Mouse (Mus musculus) embryonic stem cell, embryonic (primary cell): Measurements from ENCODE around the gene H2-M3.
"Not testable (repeated sequence)": the region's sequence is repeated elsewhere in the genome, so short reads cannot be mapped to it uniquely, and the experiment has no call there.

Experiments
- CTCF ChIA-PET, 4 experiments: fragments of 300-600 bp in 2 of 4; fragments of 350-600 bp in 2 of 4; sonication (Branson Sonifier 250); formaldehyde crosslinking; loops; one replicate each; lab custom pipeline; 2022; ENCODE audit warnings: inconsistent platforms in 2 of 4; lab: Charles Lee
- POLR2A ChIA-PET, 4 experiments: fragments of 300-600 bp in 2 of 4; fragments of 350-600 bp in 2 of 4; sonication (Branson Sonifier 250); formaldehyde crosslinking; loops; one replicate each; lab custom pipeline; 2022; ENCODE audit warnings: antibody characterized with exemption in 4 of 4, inconsistent platforms in 1 of 4; lab: Charles Lee

The H2-M3 gene

DNA sequence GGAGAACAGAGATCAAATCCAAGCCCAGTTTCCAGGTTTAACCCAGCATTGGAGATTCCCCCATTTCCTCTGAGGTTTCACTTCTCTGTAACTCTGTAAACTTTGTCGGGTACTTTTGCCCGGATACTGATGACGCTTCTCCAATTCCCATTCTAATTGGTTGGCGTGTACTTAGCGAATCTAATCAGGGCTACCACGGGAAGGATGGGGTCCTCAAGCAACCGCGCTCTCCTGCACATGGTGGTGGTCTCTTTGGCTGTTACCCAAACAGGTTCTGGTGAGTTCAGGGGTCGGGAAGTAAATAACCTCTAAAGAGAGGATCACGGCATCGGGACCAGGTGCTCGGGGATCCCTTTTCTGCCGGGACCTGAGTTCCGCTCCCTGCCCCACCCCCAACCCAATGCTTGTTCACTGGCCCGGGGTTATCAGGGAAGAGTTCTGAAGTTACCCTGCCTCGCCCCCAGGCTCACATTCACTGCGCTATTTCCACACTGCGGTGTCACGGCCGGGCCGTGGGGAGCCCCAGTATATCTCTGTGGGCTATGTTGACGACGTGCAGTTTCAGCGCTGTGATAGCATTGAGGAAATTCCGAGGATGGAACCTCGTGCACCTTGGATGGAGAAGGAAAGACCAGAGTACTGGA lies at the start of gene H2-M3:
TSS of gene H2-M3 (plus strand) at position 163 of the 644 bp plus-strand sequence.
- POLR2A ChIA-PET, result no interaction called here

GRCm38 (mm10) chr17:37221879-37222278 lies 48.1 kb upstream of the H2-M3 start:
- ChIA-PET POLR2A (no interaction called here), CTCF (no interaction called here)

More for the DNA sequence above, at the start of gene H2-M3:
- CTCF ChIA-PET, result interaction anchor here in 1 of 4 experiments (0.6 kb wide), 1 partner anchor 187 kb away, joined by 3 read pairs; no protein-coding TSS in a partner anchor

DNA sequence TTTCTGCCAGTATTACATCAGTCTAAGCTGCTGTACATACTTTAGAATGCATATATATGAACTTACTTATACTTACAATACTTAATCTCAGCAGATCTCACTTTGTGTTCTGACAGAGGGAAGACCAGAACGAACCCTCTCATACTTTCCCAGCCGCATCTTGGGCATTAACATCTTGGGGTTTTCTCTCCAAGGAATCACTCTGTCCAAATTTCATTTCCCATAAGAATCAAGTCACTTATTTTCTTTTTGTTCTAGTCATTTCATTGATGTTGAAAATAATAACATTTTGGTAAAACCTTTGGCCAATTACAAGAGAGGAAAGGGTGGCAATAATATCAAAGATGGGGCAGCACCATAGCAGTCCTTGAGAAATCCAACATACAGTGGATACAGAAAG lies 32.8 kb upstream of the H2-M3 start, which contains the start of gene Olfr97:
TSS of gene Olfr97 (minus strand) at position 101 of the 400 bp plus-strand sequence.
- POLR2A ChIA-PET, CTCF ChIA-PET: not testable (repeated sequence)

GRCm38 (mm10) chr17:37242198-37242597 lies 27.8 kb upstream of the H2-M3 start:
- CTCF ChIA-PET, result interaction anchor here in 3 of 4 experiments (0.6 to 0.9 kb wide), 3 partner anchors 232 to 891 kb away, joined by 3 to 13 read pairs (median 3); no protein-coding TSS in a partner anchor
- POLR2A ChIA-PET, result interaction anchor here in 2 of 4 experiments (0.6 to 1.6 kb wide), 5 partner anchors 18 to 777 kb away, joined by 3 to 5 read pairs (median 3); no protein-coding TSS in a partner anchor

DNA sequence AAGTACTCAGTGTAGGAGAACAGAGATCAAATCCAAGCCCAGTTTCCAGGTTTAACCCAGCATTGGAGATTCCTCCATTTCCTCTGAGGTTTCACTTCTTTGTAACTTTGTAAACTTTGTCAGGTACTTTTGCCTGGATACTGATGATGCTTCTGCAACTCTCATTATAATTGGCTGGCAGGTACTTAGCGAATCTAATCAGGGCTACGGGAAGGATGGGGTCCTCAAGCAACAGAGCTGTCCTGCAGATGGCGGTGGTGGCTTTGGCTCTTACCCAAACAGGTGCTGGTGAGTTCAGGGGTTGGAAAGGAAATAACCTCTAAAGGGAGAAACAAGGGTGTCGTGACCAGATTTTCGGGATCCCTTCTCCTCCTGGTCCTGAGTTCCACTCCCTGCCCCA lies 23.3 kb upstream of the H2-M3 start:
- ChIA-PET POLR2A (no interaction called here), CTCF (interaction anchor here in 2 of 4 experiments (0.6 to 1.1 kb wide), 2 partner anchors 163 to 333 kb away, joined by 3 to 6 read pairs; no protein-coding TSS in a partner anchor)

GRCm38 (mm10) chr17:37249460-37249859 lies 20.6 kb upstream of the H2-M3 start:
- ChIA-PET CTCF (no interaction called here), POLR2A (no interaction called here)

- POLR2A ChIA-PET, result no interaction called here
- CTCF ChIA-PET, result no interaction called here
Measured at GRCm38 (mm10) chr17:37250544-37250943, 19.5 kb upstream of the H2-M3 start.

DNA sequence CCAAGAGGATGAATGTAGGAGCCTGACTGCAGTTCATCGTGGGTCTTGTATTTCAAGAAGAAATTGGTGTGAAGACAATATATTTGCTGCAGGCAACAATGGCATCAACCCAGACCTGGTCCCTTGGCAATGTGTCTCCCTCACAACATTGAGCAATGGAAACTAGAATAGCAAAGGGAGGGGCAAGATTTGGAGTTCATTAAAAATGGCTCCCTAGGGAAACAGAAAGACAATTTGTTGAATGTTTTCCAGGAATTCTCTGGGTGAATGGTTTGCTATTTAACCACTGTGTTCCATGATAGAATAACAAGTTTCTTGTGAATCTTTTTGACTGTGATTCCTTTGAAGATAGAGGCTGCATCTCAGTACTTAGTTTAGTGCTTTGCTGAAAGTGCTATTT lies 6.4 kb upstream of the H2-M3 start, which contains the start of gene Olfr98:
TSS of gene Olfr98 (minus strand) at position 124 of the 400 bp plus-strand sequence.
- ChIA-PET CTCF (no interaction called here), POLR2A (no interaction called here)

GRCm38 (mm10) chr17:37270702-37271092 lies 677 bp downstream of the H2-M3 start:
- CTCF ChIA-PET, result interaction anchor here in 1 of 4 experiments (0.6 kb wide), 1 partner anchor 187 kb away, joined by 3 read pairs; no protein-coding TSS in a partner anchor
- POLR2A ChIA-PET, result no interaction called here

DNA sequence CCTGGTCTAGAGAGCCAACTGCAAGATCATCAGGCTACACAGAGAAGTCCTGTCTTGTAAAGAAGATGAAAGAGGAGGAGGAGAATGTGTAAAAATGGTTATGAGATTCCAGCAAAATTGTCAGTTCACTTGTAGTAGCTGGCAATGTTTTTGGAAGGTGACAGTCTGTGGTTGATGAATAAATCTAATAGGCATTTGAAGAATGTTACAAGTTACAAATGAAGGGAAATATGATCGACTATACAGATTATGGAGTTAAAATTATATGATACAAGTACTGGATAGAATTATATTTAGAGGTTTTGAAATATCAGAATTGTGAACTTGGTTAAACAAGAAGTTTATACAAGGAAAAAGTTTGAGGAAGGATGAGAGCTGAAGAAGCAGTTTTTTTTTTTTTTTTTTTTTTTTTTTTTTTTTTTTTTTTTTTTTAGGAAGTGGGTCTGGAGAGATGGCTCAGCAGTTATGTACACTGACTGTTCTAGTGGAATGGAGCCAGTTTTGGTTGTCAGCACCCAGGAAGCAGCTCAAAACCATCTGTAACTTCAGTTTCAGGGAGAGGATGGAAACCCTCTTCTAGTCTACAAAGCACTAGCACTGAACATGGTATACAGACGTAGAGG lies 5.7 kb downstream of the H2-M3 start:
- CTCF ChIA-PET, result no interaction called here

GRCm38 (mm10) chr17:37276573-37276972 lies 6.6 kb downstream of the H2-M3 start:
- ChIA-PET CTCF (no interaction called here), POLR2A (no interaction called here)

More for the DNA sequence above, 5.7 kb downstream of the H2-M3 start:
- POLR2A ChIA-PET, result no interaction called here

- POLR2A ChIA-PET, result no interaction called here
Measured at GRCm38 (mm10) chr17:37280331-37280730, 10.3 kb downstream of the H2-M3 start.

GRCm38 (mm10) chr17:37283360-37283759 lies 13.3 kb downstream of the H2-M3 start, which contains the start of gene Olfr99:
Gene Olfr99, minus strand, starts transcription at chr17:37283460.
- ChIA-PET POLR2A (no interaction called here), CTCF (no interaction called here)

More at GRCm38 (mm10) chr17:37280331-37280730, 10.3 kb downstream of the H2-M3 start:
- CTCF ChIA-PET, result no interaction called here

DNA sequence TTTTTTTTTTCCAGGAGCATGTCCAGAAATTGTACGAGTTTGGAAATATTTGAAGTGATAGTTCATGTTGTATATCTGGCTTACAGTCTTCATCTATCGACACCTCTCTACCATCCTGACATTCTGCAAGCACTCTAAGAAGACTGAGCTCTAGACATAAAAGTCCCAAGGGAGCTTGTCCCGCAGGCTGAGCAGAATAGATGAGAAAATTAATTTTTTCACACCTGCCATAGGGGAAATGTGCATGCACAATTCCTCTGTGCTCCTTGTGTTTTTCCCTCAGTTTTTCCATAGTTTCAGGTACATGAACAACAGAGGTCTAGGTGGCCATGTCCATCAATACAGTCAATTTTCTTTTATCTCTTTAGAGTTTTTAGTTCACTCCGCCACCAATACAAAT lies 34.2 kb downstream of the H2-M3 start, which contains the start of gene Olfr101:
TSS of gene Olfr101 (minus strand) at position 101 of the 400 bp plus-strand sequence.
- CTCF ChIA-PET, result no interaction called here
- POLR2A ChIA-PET, result no interaction called here

- CTCF ChIA-PET, result no interaction called here
- POLR2A ChIA-PET, result interaction anchor here in 1 of 4 experiments (0.6 kb wide), 1 partner anchor 22 kb away, joined by 3 read pairs; no protein-coding TSS in a partner anchor
Measured at GRCm38 (mm10) chr17:37308483-37308882, 38.5 kb downstream of the H2-M3 start.

GRCm38 (mm10) chr17:37310146-37310699 lies 40.2 kb downstream of the H2-M3 start:
- ChIA-PET CTCF (interaction anchor here (0.6 to 1.0 kb wide), 4 partner anchors 11 to 631 kb away, joined by 3 to 6 read pairs (median 4); no protein-coding TSS in a partner anchor), POLR2A (no interaction called here)

- POLR2A ChIA-PET, result no interaction called here
- CTCF ChIA-PET, result no interaction called here
Measured at GRCm38 (mm10) chr17:37316954-37317353, 46.9 kb downstream of the H2-M3 start, which contains the start of gene Olfr102. Gene Olfr102, minus strand, starts transcription at chr17:37317054.
